Mouse (Mus musculus) retina, embryonic 14.5 days (tissue): ENCODE data around the gene Zcchc8.

Source experiments
- DNase-seq: peaks from one replicate; pipeline ENCODE4 v3.0.0-alpha.2; 2015; ENCODE audit warnings: low spot score

Gene Zcchc8

DNA sequence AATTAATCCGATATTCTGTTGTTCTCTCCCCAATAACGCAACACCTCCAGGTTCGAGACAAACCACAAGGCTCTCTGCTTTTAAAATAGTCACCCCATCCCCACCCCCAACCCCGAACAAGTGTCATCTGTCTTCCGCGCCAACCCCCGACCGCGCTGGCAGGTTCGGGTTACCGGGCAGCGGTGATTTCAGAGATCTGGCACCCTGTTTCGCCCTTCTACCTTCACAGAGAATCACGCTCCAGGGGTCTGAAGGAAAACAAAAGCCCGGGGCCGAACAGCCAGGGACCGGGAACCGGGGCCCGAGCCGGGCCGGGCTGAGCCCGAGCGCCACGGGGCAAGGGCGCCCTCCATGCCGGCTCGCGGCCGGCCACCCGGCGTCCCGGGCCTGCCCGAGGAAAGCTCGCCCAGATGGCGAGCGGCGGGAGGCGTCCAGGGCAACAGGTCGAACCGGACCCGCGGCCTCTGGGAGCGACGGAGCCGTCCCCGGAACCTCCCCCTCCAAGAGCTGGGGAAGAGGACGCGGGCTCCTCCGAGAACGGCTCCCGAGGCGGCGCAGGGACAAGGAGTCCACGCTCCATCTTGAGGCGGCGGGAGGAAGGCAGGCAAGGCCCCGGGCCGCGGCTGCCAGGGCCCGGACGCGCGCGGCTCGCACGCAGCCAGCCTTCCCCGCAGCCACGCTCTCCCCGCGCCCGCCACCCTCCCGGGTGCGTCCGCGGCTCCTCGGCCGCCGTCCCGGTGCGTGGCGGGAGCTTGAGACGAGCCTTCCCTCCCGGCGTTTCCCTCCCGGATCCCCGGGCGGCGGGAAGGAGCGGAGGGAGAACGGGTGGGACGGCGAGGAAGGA, 37.3 kb downstream of the Zcchc8 start:
- DNase-seq: peak; percentile 56

DNA sequence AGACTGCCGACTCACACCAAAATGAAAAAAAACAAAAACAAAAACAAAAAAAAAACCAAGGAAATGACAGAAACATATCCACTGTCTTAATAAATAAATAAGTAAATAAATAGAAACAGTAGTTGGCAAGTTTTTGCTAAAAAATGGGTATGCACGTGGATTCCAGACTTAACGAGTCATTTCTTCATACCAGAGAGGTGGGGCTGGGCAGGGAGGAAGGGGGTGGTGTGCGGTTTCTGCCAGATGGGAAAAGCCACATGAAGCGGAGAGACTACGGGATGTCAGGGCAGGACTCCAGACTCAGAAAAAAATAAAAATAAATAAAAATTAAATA, 37.9 kb downstream of the Zcchc8 start:
- DNase-seq: peak; percentile 41

DNA sequence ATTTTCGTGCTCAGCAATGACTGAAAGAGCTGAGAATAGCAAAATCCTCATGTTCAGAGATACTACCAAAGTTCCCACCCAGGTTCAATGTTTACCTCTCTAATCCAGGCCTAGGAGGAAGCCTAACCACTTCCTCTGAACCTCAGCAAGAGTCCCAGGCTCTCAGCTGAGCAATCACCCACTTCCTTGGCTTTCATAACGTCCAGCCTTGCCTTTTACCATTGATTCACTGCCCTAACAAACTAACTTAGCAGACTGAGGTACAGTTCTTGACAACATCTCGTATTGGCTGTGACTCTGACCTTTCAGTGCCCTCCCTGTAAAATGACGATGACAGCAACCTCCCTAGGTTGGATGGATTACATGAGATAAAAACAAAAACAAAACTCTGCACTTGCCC, 38.5 kb downstream of the Zcchc8 start:
- no peak for DNase-seq

DNA sequence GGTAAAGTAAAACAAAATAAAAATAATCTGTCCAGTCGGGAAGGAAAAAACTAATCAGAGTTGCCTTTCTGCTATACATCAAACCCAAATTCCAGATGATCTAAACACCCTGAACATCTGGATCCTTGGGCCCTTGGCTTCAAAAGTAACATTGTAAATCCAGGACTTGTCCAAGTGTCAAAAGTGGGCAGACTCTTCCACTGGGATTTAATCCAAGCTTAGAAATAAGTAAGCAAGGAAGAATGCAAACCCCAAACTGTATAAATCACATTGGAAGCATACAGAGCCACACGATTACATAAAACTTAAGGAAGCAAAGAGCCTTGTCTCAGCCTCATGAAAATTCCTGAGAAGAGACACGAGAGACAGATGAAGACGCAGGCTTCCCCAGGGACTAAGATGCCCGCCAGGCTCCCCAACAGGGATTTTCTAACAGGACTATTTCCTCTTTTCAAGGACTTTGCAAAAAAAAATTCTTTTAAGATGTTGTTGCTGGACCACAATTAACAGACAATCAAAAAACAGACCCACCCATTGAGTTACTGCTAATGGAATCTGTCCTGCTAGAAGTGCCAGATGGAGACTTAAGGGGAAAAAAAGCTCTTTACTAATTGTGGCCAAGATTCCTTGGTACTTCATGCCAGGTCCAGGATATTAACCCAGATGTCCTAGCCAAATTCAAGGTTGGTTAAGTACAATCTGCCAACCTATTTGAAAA, 41.2 kb downstream of the Zcchc8 start:
- no peak for DNase-seq

DNA sequence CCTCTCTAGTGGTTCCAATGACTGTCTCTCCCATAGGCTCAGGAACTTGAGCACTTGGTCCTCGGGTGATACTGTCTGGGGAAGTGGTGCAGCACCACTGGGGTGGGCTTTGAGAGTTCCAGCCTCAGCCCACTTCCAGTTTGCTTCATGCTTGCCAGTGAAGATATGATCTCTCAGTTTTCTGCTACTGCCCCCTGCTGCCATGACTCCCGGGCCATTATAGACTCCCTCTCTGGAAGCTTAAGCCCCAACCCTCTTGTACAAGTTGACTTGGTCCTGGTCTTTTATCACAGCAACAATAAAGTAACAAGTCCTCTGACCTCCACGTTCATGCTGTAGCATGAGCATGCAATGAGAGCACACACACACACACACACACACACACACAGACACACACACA, 41.8 kb downstream of the Zcchc8 start:
- no peak for DNase-seq

DNA sequence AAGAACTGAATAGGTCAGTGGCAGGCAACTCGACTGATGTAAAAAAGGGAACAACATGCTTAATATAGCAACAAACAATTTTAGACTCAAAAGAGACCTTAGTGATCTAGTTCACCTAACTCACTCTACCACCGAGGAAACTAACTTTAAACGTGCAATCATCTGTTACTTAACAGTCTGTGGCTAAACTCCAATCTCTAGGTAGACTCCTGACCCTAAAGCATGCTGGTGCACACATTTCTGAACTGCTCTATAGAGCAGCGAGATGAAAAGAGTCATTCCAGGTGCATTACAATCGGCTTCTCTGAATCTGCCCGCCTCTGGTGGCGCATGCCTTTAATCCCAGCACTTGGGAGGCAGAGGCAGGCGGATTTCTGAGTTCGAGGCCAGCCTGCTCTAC, 45.2 kb downstream of the Zcchc8 start:
- DNase-seq: no peak

DNA sequence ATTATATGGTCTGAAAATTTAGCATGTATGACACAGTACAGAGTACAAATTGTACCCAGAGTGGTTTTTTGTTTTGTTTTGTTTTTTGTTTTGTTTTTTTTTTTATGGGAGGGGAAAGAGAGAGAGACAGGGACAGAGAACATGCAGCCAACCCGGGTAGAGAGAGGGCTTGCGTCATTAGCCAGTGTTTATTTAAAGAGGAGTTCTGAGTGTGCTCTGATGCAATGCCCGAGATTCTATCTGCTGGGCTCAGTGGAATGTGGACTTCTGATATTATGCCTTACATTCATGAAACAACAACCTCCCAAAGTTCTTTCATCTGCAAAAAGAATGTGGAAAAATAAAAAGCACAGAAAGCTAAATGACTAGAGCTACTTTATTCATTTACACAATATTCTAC, 45.7 kb downstream of the Zcchc8 start:
- no peak for DNase-seq

DNA sequence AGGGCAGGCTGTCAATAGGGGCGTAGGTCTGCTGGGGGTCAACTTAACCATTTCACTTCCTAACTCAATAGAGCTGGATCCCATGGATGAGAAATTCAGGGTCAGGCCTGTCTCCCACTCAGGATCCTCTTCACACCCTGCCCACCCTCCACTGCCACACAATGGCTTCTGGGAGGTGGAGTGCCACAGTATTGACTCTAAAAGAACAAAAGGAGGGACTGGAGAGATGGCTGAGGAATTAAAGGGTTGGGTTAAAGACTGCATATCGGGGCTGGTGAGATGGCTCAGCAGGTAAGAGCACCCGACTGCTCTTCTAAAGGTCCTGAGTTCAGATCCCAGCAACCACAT, 49.5 kb downstream of the Zcchc8 start:
- DNase-seq: no peak

DNA sequence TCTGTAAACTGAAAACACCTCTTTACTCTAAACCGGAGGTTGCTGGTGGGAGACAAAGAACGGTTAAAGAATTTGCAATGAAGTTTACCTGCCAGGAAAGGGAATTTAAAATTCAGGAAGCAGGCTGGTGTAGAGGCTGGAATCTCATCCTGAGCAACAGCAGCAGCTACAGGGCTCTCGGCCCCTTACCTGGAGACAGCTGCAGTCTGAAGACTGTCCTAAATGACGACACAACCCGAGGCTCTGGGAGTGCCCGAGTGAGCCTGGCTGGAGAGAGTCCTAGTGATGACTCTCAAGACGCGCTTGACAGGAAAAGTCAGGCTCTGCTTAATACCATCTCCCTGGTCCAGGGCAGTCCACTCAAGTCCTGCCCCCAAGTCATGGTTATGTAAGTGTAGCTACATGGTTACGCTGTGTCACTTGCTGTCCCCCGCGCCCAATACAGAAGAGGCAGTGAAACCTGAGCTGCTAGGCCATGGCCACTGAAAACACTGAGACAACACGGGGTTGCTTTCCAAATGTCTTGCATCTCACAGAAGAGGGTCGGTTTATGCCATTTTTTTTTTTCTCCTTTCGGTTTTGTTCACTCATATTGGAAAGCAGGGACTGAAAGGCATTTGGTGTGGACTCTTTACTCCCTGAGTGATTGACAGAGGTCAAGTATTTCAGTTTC, 50.0 kb downstream of the Zcchc8 start:
- DNase-seq: no peak

DNA sequence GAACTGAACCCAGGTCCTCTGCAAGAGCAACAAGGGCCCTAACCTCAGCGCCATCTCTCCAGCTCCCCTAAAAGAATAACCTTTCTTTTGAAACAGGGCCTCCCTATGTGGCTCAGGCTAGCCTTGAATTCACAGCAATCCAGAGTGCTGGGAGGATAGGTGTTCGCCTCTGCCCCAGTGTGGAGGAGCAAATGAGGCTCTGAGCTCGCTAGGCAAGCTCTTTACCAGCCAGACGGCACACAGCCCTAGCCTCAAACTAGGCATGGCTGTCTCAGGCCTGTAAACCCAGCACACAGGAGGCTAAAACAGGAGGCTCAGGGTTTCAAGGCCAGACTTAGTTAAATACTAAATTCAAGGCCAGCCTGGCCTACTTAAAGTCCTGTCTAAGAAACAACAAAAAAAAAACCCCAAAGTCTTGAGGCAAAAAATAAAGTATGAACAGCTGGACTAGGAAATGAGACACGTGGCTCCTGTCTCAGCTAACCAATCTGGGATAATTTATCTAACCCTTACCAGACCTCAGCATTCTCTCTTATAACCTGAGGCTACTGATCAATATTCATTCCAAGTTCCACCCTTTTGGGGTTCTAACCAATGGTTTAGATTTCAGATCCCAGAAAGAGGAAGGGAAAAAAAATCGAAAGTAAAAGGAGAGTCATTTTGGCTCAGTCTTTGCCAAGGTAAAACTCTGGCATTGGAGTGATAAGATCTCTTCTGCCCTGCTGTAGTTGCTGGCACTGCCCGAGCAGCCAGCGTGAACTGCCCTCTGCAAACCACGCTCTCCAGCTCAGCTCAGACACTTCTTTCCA, 50.7 kb downstream of the Zcchc8 start:
- DNase-seq: no peak

DNA sequence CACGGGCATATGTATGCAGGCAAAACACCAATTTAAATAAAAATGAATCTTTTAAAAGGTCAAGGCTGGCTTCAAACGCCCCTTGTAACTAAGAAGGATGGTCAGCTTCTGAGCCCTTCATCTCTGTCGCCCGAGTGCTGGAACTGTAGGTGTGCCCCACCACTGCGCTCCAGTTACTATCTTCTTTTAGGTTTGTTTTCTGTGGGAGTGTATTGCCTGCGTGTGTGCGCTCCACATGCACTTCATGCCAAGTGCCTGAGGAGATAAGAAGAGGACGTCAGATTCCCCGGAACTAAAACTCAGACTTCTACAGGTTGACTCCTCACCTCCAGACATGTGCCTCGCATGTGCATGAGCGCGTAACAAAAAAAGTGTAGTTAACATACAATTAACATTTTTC, 53.0 kb downstream of the Zcchc8 start:
- no peak for DNase-seq

DNA sequence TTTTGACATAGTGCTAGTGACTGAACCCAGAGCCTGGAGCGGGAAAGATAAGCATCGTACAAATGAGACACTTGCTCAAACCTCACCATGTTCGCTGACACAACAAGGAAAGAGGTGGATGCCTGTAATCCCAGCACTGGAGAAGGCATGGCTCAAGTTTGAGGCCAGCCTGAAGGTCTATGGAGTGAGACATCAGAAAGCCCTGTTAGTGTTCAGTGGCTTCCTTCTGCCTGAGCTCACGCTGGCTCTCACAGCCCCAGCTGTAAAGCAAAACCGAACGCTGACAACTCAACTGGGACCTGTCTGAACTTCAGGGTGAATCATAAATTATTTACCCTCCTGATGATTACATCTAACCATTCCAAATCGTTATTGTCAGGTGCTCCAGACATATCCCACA, 54.9 kb downstream of the Zcchc8 start:
- no peak for DNase-seq

DNA sequence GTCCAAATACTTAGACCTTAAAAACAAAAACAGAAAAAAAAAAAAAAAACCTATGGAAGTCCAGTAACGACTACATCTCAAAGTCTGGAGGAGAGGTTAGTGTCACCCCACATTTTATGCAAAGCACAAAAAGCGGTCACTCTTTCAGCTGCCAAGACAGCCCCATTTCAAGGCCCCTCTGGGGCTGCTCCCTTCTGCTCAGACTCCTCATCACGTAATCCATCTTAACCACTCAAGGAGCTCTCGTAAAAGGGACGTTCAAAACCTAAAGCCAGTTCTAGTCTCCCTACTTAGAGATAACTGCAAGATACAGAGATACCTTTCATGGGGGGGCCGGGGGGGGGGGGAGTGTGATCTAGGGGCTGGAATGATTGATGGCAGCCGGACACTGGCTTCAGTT, 56.6 kb downstream of the Zcchc8 start:
- DNase-seq: no peak

DNA sequence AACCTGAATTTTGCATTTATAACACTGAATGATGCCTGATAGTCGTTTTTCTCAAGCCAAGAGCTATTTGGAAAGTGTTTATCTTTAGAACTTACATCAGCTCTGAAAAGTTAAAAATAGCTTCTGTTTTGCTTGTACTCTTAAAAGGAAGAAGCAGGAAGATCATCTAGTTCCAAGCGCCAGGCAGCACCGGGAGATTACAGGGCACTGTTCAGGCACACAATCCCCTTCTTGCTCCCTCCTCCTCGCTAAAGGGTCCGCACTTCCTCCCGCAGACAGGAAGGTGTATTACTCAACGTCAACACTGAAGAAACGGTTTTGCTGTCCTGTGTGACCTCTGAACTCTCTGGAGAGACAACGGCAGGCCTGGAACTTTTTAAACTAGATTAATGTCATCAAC, 58.8 kb downstream of the Zcchc8 start:
- no peak for DNase-seq

DNA sequence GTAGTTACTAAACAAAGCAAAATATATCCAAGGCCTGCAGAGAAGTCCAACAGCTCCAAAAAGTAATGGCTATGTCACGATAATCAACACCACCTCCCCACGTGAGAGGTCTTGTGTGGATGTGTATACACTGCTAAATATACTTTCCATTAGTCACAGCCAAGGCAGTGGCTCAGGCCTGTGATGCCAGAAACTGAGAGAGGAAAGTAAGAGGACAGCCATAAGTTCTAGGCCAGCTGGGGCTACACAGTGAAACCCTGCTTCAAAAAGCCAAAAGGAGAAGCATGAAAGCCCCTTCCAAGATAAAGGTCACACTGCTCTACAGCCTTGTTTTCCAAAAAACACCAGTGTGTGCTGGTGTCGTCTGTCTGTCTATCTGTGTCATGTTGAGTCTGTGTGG, 59.3 kb downstream of the Zcchc8 start:
- no peak for DNase-seq

DNA sequence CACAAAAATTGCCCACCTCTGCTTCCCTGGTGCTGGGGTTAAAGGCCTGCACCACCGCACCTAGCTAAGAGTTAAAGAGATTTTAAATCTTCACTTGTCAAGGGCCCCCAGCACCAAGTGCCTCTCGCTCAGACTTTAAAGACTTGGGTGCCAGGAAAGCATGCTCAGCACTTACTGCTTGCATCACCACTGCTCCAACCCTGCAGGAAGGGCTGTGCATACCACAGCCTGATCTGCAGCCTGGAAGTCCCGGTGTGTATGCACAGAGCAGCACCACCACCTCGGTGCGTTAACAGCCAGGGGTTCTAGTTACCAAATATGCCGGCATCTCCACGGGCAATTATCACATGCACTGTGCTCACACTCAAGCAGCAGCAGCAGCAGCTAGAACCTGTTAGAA, 63.2 kb downstream of the Zcchc8 start:
- no peak for DNase-seq

DNA sequence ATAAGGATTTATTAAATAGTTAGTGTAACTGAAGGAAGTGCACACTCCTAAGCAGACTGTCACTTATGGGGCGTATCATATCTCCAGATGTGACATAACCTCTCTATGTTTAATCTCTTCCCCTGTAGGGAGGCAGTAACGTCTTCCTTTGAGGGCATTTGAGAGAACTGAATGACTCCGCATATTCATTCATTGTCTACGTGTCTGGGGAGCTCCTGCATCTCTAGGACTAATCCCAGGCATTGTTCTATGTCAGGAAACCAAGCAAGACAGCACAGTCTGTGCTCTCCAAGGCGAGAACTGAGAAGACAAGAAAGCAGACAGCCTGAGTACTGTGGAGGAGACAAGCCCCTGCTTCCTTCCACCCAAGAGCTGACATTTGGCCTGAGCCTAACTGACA, 66.0 kb downstream of the Zcchc8 start:
- no peak for DNase-seq

DNA sequence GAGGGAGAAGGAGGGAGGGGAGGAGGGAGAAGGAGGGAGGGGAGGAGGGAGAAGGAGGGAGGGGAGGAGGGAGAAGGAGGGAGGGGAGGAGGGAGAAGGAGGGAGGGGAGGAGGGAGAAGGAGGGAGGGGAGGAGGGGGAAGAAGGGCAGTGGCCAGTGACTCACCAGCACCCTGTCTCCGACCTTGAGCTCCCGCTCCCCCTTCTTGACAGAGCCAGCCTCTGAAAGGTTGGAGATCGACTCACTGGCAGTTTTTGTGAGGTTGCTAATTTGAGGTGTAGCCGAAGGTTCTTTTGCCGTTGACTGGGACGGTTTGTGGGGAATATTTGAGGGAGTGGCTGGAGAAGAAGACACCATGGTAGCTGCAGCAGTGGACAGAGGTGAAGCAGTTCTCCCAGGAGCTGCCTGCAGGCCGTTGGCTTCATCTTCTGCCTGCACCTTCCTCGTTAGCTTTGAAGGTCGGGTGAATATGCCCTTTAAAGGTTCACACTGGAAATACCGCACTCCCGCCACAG, 67.6 kb downstream of the Zcchc8 start:
- DNase-seq: no peak

DNA sequence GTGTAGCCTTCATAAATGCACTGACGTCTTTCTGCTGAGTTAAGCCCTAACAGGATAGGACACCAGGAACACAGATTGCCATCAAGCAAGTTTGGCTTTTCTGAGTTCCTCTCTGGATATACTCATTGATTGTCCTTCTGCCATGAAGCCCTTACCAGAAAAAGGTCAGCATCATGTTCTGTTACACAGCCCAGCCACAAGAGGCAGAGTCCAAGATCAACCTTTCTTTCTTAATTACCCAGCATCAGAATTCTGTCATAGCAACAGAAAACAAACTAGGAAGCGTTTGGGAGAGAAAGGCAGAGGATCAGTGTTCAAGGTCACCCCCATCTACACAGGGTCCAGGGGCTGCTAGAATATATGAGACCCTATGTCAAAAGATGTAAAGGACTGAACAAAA, 70.1 kb downstream of the Zcchc8 start:
- DNase-seq: no peak
